Mouse (Mus musculus) embryonic facial prominence, embryonic 10.5 days (tissue): ENCODE results near the gene Wfdc3. TPM values are rescaled to one million over a fixed set of nuclear protein-coding genes. Genes with fewer than 3 reads are reported as not detected.

Experiments used
- polyA plus RNA-seq: library from polyadenylated mRNA; unstranded; fragments of >200 nt; fragmentation: Nextera tagmentation; extraction: Ambion mirVana; gene quantifications from 2 replicates; pipeline ENCODE4 v1.2.1, GENCODE M21; 2016

Gene Wfdc3
- polyA plus RNA-seq, 1 experiment from 2014 or later: 0.95 TPM

Other genes starting within 250 kb of the Wfdc3 start
- 34.8 and 38.1 TPM in 2 replicates for gene Pigt, start 248.4 kb downstream of the Wfdc3 start, polyA plus RNA-seq
- gene Wfdc2, start 183.5 kb downstream of the Wfdc3 start, polyA plus RNA-seq: 59.8 and 62.7 TPM in 2 replicates
- gene Spint3, start 172.5 kb downstream of the Wfdc3 start, polyA plus RNA-seq: not detected in 2 replicates
- gene Wfdc6a, start 160.5 kb downstream of the Wfdc3 start, polyA plus RNA-seq: not detected in 2 replicates
- gene Eppin, start 152.3 kb downstream of the Wfdc3 start, polyA plus RNA-seq: not detected in 2 replicates
- not detected in 2 replicates for gene Wfdc6b, start 132.4 kb downstream of the Wfdc3 start, polyA plus RNA-seq
- not detected in 2 replicates for gene Wfdc8, start 132.3 kb downstream of the Wfdc3 start, polyA plus RNA-seq
- gene Wfdc16, start 107.1 kb downstream of the Wfdc3 start, polyA plus RNA-seq: not detected in 2 replicates
- not detected in 2 replicates for gene Wfdc10, start 89.9 kb downstream of the Wfdc3 start, polyA plus RNA-seq
- not detected in 2 replicates for gene Wfdc9, start 89.3 kb downstream of the Wfdc3 start, polyA plus RNA-seq
- not detected in 2 replicates for gene Wfdc11, start 71.8 kb downstream of the Wfdc3 start, polyA plus RNA-seq
- 0.14 TPM in 1 of 2 replicates, not detected in the other for gene Wfdc13, start 60.8 kb downstream of the Wfdc3 start, polyA plus RNA-seq
- gene Spint4, start 47.4 kb downstream of the Wfdc3 start, polyA plus RNA-seq: not detected in 2 replicates
- not detected in 2 replicates for gene Spint5, start 30.6 kb downstream of the Wfdc3 start, polyA plus RNA-seq
- 85.1 and 88.8 TPM in 2 replicates for gene Dnttip1, start 52 bp upstream of the Wfdc3 start, polyA plus RNA-seq
- gene Ube2c, start 24.0 kb upstream of the Wfdc3 start, polyA plus RNA-seq: 571 and 605 TPM in 2 replicates
- not detected in 2 replicates for gene Tnnc2, start 34.0 kb upstream of the Wfdc3 start, polyA plus RNA-seq
- 10.7 and 11.9 TPM in 2 replicates for gene Snx21, start 39.9 kb upstream of the Wfdc3 start, polyA plus RNA-seq
- 13.9 and 15.8 TPM in 2 replicates for gene Acot8, start 59.0 kb upstream of the Wfdc3 start, polyA plus RNA-seq
- 8.5 and 8.6 TPM in 2 replicates for gene Zswim3, start 59.2 kb upstream of the Wfdc3 start, polyA plus RNA-seq
- gene Zswim1, start 76.8 kb upstream of the Wfdc3 start, polyA plus RNA-seq: 24.2 and 27.1 TPM in 2 replicates
- gene Spata25, start 82.6 kb upstream of the Wfdc3 start, polyA plus RNA-seq: not detected in 2 replicates
- gene Ctsa, start 86.9 kb upstream of the Wfdc3 start, polyA plus RNA-seq: 95.8 and 100 TPM in 2 replicates
- 4.8 and 5.4 TPM in 2 replicates for gene Neurl2, start 87.5 kb upstream of the Wfdc3 start, polyA plus RNA-seq
- 36.7 and 40.7 TPM in 2 replicates for gene Pltp, start 111.8 kb upstream of the Wfdc3 start, polyA plus RNA-seq
- gene Pcif1, start 133.4 kb upstream of the Wfdc3 start, polyA plus RNA-seq: 77.2 and 81.2 TPM in 2 replicates
- gene Zfp335, start 165.8 kb upstream of the Wfdc3 start, polyA plus RNA-seq: 17.4 and 18.2 TPM in 2 replicates
- gene Mmp9, start 194.8 kb upstream of the Wfdc3 start, polyA plus RNA-seq: 0.28 and 0.77 TPM in 2 replicates
- gene Slc12a5, start 214.9 kb upstream of the Wfdc3 start, polyA plus RNA-seq: 1.5 and 1.7 TPM in 2 replicates